Mouse (Mus musculus) neural tube, embryonic 12.5 days (tissue): ENCODE data around the gene Rarb. TPM values are rescaled to one million over a fixed set of nuclear protein-coding genes. Genes with fewer than 3 reads are reported as not detected.

Source experiments
- ATAC-seq: fragments of 200-750 bp; cut with Nextera tagmentation; 2 replicates; pipeline ENCODE4 v1.8.0; 2017; ENCODE audit warnings: low read depth, mild to moderate bottlenecking, moderate TSS enrichment, moderate library complexity; ENCODE audit not compliant: low FRiP score
- H3K27ac ChIP-seq: fragments of 300-500 bp; sonication (generic); 2 replicates; pipeline ENCODE4 v1.5.1; 2016
- H3K27me3 ChIP-seq: fragments of 300-500 bp; sonication (generic); replicated peaks from 2 replicates; pipeline ENCODE4 v1.6.1; 2016; ENCODE audit warnings: mild to moderate bottlenecking
- H3K36me3 ChIP-seq: fragments of 300-500 bp; sonication (generic); 2 replicates; pipeline ENCODE4 v1.6.1; 2016; ENCODE audit warnings: mild to moderate bottlenecking
- H3K4me1 ChIP-seq: fragments of 300-500 bp; sonication (generic); 2 replicates; pipeline ENCODE4 v1.6.1; 2016
- H3K4me2 ChIP-seq: fragments of 300-500 bp; sonication (generic); replicated peaks from 2 replicates; pipeline ENCODE4 v1.6.1; 2016; ENCODE audit warnings: mild to moderate bottlenecking
- H3K4me3 ChIP-seq: fragments of 300-500 bp; sonication (generic); 2 replicates; pipeline ENCODE4 v1.5.1; 2016
- H3K9ac ChIP-seq: fragments of 300-500 bp; sonication (generic); 2 replicates; pipeline ENCODE4 v1.6.1; 2016; ENCODE audit warnings: mild to moderate bottlenecking
- H3K9me3 ChIP-seq: fragments of 300-500 bp; sonication (generic); 2 replicates; pipeline ENCODE4 v1.6.1; 2016; ENCODE audit warnings: mild to moderate bottlenecking
- WGBS: fragments of 180-500 bp; shearing (Covaris S2); methylation state at CpG from one replicate; pipeline ENCODE4 v1.1.7; 2016; 5-methylcytosine and 5-hydroxymethylcytosine counted together
- polyA plus RNA-seq: library from polyadenylated mRNA; unstranded; fragments of >200 nt; fragmentation: Nextera tagmentation; extraction: Ambion mirVana; gene quantifications from 2 replicates; pipeline ENCODE4 v1.2.1, GENCODE M21; 2016

Gene Rarb
- polyA plus RNA-seq, 1 experiment from 2014 or later, result 47.5 TPM

DNA sequence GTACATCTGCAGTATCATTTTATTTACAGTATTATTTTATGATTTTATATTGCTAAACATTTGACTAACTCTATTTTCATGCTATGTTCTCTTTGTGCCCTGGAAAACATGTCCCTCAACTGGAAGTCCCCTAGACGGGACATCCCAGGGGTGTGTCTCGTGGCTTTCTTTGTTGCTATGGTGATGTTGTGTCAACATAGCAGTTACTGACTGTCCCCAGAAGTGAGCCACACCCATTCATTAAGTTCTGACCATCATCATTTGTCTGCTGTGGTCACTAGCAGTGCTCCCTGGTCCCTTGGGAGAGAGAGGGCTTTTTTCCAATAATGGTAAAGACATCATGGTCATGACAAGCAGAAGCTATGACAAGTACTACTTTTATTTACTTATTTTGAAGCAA, 274.0 kb downstream of the Rarb start:
- H3K4me2 ChIP-seq, result no peak overlapping the region
- no peak overlapping the region for H3K9ac ChIP-seq
- H3K36me3 ChIP-seq, result peaks cover 28% of the 10 kb centered on the region
- no peak for ATAC-seq
- no peak overlapping the region for H3K27ac ChIP-seq
- 70% methylated on average over 2 of the region's 2 CpGs for WGBS
- no peaks in the 10 kb centered on the region for H3K27me3 ChIP-seq
- H3K9me3 ChIP-seq, result no peaks in the 10 kb centered on the region
- H3K4me1 ChIP-seq, result no peaks in the 10 kb centered on the region
- H3K4me3 ChIP-seq, result no peak overlapping the region

DNA sequence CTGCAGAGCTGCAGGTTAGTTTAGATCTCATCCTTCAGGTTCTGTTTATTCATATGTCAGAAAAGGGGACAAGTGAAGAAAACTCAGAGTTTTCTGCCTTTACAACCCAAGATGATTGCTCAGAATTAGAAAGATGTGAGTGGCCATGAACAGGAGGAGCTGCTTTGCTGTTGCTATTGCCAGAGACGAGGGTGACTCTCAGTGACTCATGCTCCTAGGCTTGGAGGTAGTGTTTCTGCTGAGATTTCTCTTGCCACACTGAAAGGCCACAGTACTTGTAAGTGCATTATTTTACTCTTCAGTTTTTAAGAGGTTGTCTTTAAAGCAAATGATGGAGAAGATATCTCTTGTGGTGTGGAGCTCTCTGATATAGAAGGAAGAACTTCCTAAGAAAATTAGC, 277.3 kb downstream of the Rarb start:
- WGBS, result 84% methylated on average over 1 of the region's 1 CpGs

DNA sequence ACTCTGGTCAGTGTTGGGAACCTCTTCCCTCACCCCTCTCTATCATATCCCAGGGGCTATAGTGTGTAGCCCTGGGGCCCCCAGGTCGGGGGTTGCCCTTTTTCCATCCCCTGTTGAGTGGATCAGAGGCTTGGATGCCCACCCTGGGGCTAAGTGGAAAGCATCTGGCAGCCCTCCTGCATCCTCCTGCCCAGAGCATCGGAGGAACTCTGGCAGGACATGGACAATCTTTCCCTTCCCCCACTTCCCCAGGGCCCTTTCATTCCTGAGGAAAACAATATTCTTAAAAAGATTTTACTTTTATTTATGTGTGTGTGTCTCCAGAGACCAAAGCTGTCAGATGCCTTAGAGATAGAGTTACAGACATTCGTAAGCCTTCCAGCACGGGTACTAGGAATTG, 281.5 kb downstream of the Rarb start:
- Histone ChIP-seq H3K27me3 (no peaks in the 10 kb centered on the region), H3K27ac (no peak overlapping the region), H3K4me3 (no peak overlapping the region), H3K9ac (no peak overlapping the region), H3K4me2 (no peak overlapping the region), H3K4me1 (no peaks in the 10 kb centered on the region), H3K36me3 (peaks cover 6% of the 10 kb centered on the region; the same call in 1 of the 2 replicates), H3K9me3 (no peaks in the 10 kb centered on the region)
- ATAC-seq, result no peak
- 48% methylated on average over 4 of the region's 4 CpGs for WGBS

More for the DNA sequence above, 277.3 kb downstream of the Rarb start:
- H3K9me3 ChIP-seq, result no peaks in the 10 kb centered on the region
- H3K27me3 ChIP-seq, result no peaks in the 10 kb centered on the region
- no peak for ATAC-seq
- H3K27ac ChIP-seq, result no peak overlapping the region
- H3K36me3 ChIP-seq, result peaks cover 11% of the 10 kb centered on the region; the same call in 1 of the 2 replicates
- H3K4me3 ChIP-seq, result no peak overlapping the region
- H3K4me1 ChIP-seq, result no peaks in the 10 kb centered on the region
- no peak overlapping the region for H3K9ac ChIP-seq
- H3K4me2 ChIP-seq, result no peak overlapping the region

DNA sequence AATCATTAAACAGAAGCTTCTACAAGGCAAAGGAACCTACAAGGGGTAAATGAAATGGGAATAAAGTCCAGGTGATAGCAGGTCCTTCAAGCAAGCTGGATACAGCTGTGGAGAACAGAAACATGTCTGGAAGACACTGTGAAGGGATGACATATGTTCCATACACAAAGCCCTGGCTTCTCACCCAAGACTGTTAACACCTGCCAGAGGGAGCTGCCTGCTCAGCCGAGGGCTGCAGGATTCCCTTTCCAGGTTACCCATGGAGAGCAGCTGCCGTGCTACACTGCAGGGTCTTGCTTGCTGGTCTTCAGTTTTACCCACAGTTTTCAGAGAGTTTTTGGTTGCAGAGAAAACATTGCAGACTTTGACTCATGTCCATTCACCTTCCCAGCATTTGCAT, 290.3 kb downstream of the Rarb start:
- Histone ChIP-seq H3K27me3 (no peaks in the 10 kb centered on the region), H3K27ac (no peak overlapping the region), H3K9ac (no peak overlapping the region), H3K4me1 (no peaks in the 10 kb centered on the region), H3K36me3 (0 out of 2 replicates have a peak, but pooled peaks cover 6% of the 10 kb centered on the region), H3K4me3 (no peak overlapping the region), H3K4me2 (no peak overlapping the region), H3K9me3 (no peaks in the 10 kb centered on the region)
- no peak for ATAC-seq
- 78% methylated on average over 2 of the region's 2 CpGs for WGBS

- H3K27ac ChIP-seq, result no peak overlapping the region
- H3K27me3 ChIP-seq, result no peaks in the 10 kb centered on the region
- H3K4me2 ChIP-seq, result no peak overlapping the region
- 0 out of 2 replicates have a peak, but pooled peaks cover 8% of the 10 kb centered on the region for H3K4me1 ChIP-seq
- 69% methylated on average over 3 of the region's 3 CpGs for WGBS
- no peak overlapping the region for H3K4me3 ChIP-seq
- no peak for ATAC-seq
- no peaks in the 10 kb centered on the region for H3K9me3 ChIP-seq
- no peak overlapping the region for H3K9ac ChIP-seq
- no peaks in the 10 kb centered on the region for H3K36me3 ChIP-seq
Observed at GRCm38 (mm10) chr14:16526120-16526519, 292.8 kb downstream of the Rarb start.

- Histone ChIP-seq H3K9me3 (no peaks in the 10 kb centered on the region), H3K9ac (no peak overlapping the region), H3K4me2 (no peak overlapping the region), H3K27me3 (no peaks in the 10 kb centered on the region), H3K36me3 (no peaks in the 10 kb centered on the region), H3K4me3 (no peak overlapping the region), H3K27ac (no peak overlapping the region), H3K4me1 (peaks cover 10% of the 10 kb centered on the region; the same call in 1 of the 2 replicates)
- WGBS, result 73% methylated on average over 5 of the region's 5 CpGs
- ATAC-seq, result no peak
Observed at GRCm38 (mm10) chr14:16525137-16525924, 293.6 kb downstream of the Rarb start.

- no peaks in the 10 kb centered on the region for H3K36me3 ChIP-seq
- no peak for ATAC-seq
- no peak overlapping the region for H3K4me2 ChIP-seq
- H3K4me3 ChIP-seq, result no peak overlapping the region
- no peak overlapping the region for H3K9ac ChIP-seq
- peaks cover 26% of the 10 kb centered on the region; the same call in 1 of the 2 replicates for H3K4me1 ChIP-seq
- no peaks in the 10 kb centered on the region for H3K9me3 ChIP-seq
- WGBS, result 67% methylated on average over 3 of the region's 3 CpGs
- no peaks in the 10 kb centered on the region for H3K27me3 ChIP-seq
- no peak overlapping the region for H3K27ac ChIP-seq
Observed at GRCm38 (mm10) chr14:16522852-16523251, 296.1 kb downstream of the Rarb start.

DNA sequence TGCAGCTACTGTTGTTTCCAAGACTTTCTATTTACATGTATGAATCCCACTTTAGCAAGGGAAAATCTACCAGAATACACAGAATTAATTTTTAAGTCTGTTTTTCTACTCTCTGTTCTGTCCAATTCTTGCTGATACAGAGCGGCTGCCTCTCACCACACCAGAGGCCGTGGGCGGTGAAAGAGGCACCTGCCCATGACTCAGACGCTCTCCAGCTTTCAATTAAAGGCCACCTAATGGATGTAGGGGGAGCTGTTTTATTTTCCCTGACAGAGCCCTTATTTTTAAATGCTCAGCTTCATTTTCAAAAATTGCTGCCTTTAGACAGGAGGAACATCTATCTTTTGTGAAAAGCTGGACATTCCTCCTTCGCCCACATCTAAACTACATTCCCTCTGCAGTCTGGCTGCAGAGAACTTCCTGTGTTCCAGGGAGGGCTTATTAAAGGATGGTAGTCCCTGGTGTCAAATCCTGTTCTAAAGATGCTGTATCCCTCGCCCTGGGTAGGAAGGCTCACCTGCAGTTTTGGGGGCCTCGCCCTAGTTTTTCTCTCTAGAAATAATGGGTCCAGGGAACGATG, 299.3 kb downstream of the Rarb start:
- Histone ChIP-seq H3K4me2 (no peak overlapping the region), H3K27me3 (no peaks in the 10 kb centered on the region), H3K4me3 (no peak overlapping the region), H3K27ac (no peak overlapping the region), H3K36me3 (no peaks in the 10 kb centered on the region), H3K4me1 (peaks cover 28% of the 10 kb centered on the region; the same call in 1 of the 2 replicates), H3K9me3 (no peaks in the 10 kb centered on the region), H3K9ac (no peak overlapping the region)
- WGBS, result 68% methylated on average over 8 of the region's 8 CpGs
- ATAC-seq, result no peak

GRCm38 (mm10) chr14:16517958-16518357, 301.0 kb downstream of the Rarb start:
- Histone ChIP-seq H3K4me1 (peaks cover 28% of the 10 kb centered on the region; the same call in 1 of the 2 replicates), H3K36me3 (no peaks in the 10 kb centered on the region), H3K9me3 (no peaks in the 10 kb centered on the region), H3K27me3 (no peaks in the 10 kb centered on the region), H3K9ac (no peak overlapping the region), H3K4me3 (no peak overlapping the region), H3K4me2 (no peak overlapping the region), H3K27ac (no peak overlapping the region)
- no peak; the same call in 1 of the 2 replicates for ATAC-seq

DNA sequence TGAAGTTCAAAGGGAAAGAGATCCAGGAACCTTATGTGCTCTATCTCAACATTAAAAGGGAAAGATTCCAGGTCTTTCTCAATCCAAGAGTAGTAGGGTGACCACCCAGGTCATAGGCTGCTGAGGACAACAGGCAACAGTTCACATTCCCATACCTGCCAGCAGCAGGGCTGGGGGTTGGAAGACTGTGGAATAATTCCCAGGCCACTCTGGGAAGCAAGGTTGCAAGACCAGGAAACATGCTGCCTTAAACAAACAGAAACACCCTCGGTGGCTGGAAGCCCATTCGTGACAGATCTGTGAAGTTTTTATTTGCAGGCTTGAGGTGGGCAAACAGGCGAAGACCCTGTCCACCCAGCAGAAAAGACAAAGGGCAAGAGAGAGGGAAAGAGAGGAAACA, 303.2 kb downstream of the Rarb start:
- no peak for ATAC-seq
- Histone ChIP-seq H3K4me2 (no peak overlapping the region), H3K27me3 (no peaks in the 10 kb centered on the region), H3K4me1 (peaks cover 21% of the 10 kb centered on the region; the same call in 1 of the 2 replicates), H3K9me3 (no peaks in the 10 kb centered on the region), H3K4me3 (no peak overlapping the region), H3K36me3 (no peaks in the 10 kb centered on the region), H3K27ac (no peak overlapping the region), H3K9ac (no peak overlapping the region)
- WGBS, result 77% methylated on average over 3 of the region's 3 CpGs

DNA sequence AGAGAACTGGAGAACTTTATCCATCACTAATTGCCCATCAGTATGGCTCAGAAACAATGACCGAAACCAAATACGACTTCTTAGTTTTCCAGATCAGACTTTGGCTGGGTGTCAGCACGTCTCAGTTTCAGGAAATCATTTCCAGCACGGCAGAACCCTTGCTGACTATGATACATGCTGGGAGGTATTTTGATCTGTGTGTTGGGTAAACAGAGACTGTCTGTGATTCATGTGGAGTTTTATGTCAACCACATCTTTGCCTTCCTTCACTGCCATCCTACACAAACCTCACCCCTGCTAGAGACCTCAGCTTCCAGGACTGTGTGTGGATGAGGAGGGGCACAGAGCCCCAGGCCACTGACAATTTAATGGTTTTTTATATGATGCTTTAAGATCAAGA, 308.4 kb downstream of the Rarb start:
- Histone ChIP-seq H3K4me2 (no peak overlapping the region), H3K27me3 (no peaks in the 10 kb centered on the region), H3K4me1 (no peaks in the 10 kb centered on the region), H3K9me3 (no peaks in the 10 kb centered on the region), H3K27ac (no peak overlapping the region), H3K9ac (no peak overlapping the region), H3K4me3 (no peak overlapping the region), H3K36me3 (peaks cover 18% of the 10 kb centered on the region)
- 74% methylated on average over 4 of the region's 4 CpGs for WGBS
- ATAC-seq, result no peak

DNA sequence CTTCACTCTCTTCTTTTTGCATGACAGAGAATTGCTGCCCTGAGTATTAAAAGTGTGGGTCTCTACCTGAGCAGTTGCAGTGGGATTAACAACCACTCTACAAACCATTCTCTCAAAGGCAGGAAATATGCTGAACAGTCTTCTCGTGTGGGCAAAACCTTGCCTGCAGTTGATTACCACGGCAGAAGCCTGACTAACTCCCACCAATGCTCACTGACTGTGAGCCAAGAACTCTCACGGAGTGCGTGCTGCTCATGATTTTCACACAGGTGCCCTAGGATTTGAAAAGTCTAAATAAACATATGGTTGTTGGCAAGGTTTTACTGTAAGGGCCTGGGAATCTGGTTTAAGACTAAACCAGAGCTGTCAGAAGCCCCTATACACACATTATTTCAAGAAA, 309.1 kb downstream of the Rarb start:
- WGBS, result 86% methylated on average over 4 of the region's 4 CpGs
- no peaks in the 10 kb centered on the region for H3K27me3 ChIP-seq
- H3K4me1 ChIP-seq, result no peaks in the 10 kb centered on the region
- peaks cover 18% of the 10 kb centered on the region for H3K36me3 ChIP-seq
- H3K9ac ChIP-seq, result no peak overlapping the region
- no peak for ATAC-seq
- no peaks in the 10 kb centered on the region for H3K9me3 ChIP-seq
- H3K4me3 ChIP-seq, result no peak overlapping the region
- H3K27ac ChIP-seq, result no peak overlapping the region
- H3K4me2 ChIP-seq, result no peak overlapping the region

GRCm38 (mm10) chr14:16508760-16509159, 310.2 kb downstream of the Rarb start:
- 96% methylated on average over 7 of the region's 7 CpGs for WGBS

More at GRCm38 (mm10) chr14:16508760-16509159, 310.2 kb downstream of the Rarb start:
- Histone ChIP-seq H3K9ac (no peak overlapping the region), H3K4me2 (no peak overlapping the region), H3K36me3 (peaks cover 18% of the 10 kb centered on the region), H3K4me3 (no peak overlapping the region), H3K4me1 (no peaks in the 10 kb centered on the region), H3K27ac (no peak overlapping the region), H3K9me3 (no peaks in the 10 kb centered on the region), H3K27me3 (no peaks in the 10 kb centered on the region)
- no peak for ATAC-seq
